Comparison of ENCODE assay signal across 7 mouse cellular contexts in the genomic region with DNA sequence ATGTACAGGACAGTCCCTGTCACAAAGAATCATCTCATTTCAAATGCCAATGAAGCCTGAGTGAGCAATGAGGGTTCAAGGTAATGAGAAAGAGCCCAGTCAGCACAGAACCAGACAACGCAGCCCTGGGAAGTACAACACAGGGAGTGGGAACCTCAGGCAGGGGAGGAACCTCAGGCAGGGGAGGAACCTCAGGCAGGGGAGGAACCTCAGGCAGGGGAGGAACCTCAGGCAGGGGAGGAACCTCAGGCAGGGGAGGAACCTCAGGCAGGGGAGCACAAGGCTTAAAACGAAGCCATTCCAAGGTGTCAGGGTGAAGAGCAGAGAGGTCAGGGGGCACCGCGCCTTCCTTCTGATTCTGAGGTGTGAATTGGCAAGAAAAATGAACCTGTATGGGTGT. TPM values are rescaled to one million over a fixed set of nuclear protein-coding genes. Genes with fewer than 3 reads are reported as not detected.
DNase-seq lines count a peak whose midpoint lies in the region; ATAC-seq lines count a peak whose summit lies in the region.
"Not testable (repeated sequence)": the region's sequence is repeated elsewhere in the genome, so short reads cannot be mapped to it uniquely, and the experiment has no call there.

No protein-coding gene starts in this region.

- H3K4me2 ChIP-seq in liver, embryonic 11.5 days; liver, embryonic 16.5 days (ENCODE audit: low read depth, low read length): not testable (repeated sequence)

- H3K4me3 ChIP-seq in liver, embryonic 11.5 days (ENCODE audit: low read depth, low read length); liver, embryonic 16.5 days (ENCODE audit: low read depth, low read length): not testable (repeated sequence)

- peak; percentile 25 to 77 for DNase-seq in adrenal gland, adult (ENCODE audit: inconsistent age in 2 of 2, low spot score in 1 of 2)
- peak; percentile 28 for DNase-seq in kidney, adult 11 months
- DNase-seq in kidney, postnatal 25 days: peak; percentile 12 to 63
- not testable (repeated sequence) for DNase-seq in liver, embryonic 11.5 days (ENCODE audit: low spot score)

- peak; percentile 63 for ATAC-seq in erythroblast, adult 5-6 weeks (replicated peaks; ENCODE audit: low FRiP score, poor library complexity, severe bottlenecking)
- ATAC-seq in liver, embryonic 11.5 days (replicated peaks; ENCODE audit: low FRiP score): peak; percentile 22; the same call in 1 of the 2 replicates
- peak; percentile 58 for ATAC-seq in liver, embryonic 16.5 days (ENCODE audit: low read depth)
- ATAC-seq in monocyte, adult 5-6 weeks (replicated peaks; ENCODE audit: insufficient number of reproducible peaks, low FRiP score, low TSS enrichment, poor library complexity, severe bottlenecking): 0 out of 2 replicates have a peak, but pooled peaks have one; percentile 35

- not testable (repeated sequence) for H3K27me3 ChIP-seq in liver, embryonic 11.5 days (replicated peaks; ENCODE audit: control insufficient read depth, insufficient read depth, low read length); liver, embryonic 16.5 days (ENCODE audit: control insufficient read depth, insufficient read depth, low read depth, low read length)

- H3K36me3 ChIP-seq in liver, embryonic 11.5 days (ENCODE audit: control insufficient read depth, insufficient read depth, low read length); liver, embryonic 16.5 days (ENCODE audit: control insufficient read depth, insufficient read depth): not testable (repeated sequence)

- H3K4me1 ChIP-seq in liver, embryonic 11.5 days (replicated peaks; ENCODE audit: control insufficient read depth, insufficient read depth, low read length): peaks cover 16% of the 10 kb centered on the region
- H3K4me1 ChIP-seq in liver, embryonic 16.5 days (ENCODE audit: control insufficient read depth, low read depth, low read length): peaks cover 50% of the 10 kb centered on the region

- H3K9ac ChIP-seq in liver, embryonic 11.5 days (ENCODE audit: low read depth, low read length); liver, embryonic 16.5 days (ENCODE audit: low read depth, low read length): not testable (repeated sequence)

- WGBS in liver, embryonic 11.5 days: 50% methylated on average over 4 of the region's 4 CpGs
- 41% methylated on average over 4 of the region's 4 CpGs for WGBS in liver, embryonic 16.5 days (ENCODE audit: insufficient replicate concordance)

- peaks cover 13% of the 10 kb centered on the region; the same call in 1 of the 2 replicates for H3K9me3 ChIP-seq in liver, embryonic 11.5 days (ENCODE audit: control insufficient read depth, low read length)
- peaks cover 12% of the 10 kb centered on the region; the same call in 1 of the 2 replicates for H3K9me3 ChIP-seq in liver, embryonic 16.5 days (replicated peaks; ENCODE audit: control insufficient read depth, low read length)

- not testable (repeated sequence) for H3K27ac ChIP-seq in liver, embryonic 11.5 days (ENCODE audit: low read depth, low read length)
- peak overlapping the region; percentile 49; the same call in 1 of the 2 replicates for H3K27ac ChIP-seq in liver, embryonic 16.5 days (ENCODE audit: low read length)

RNA-seq across cellular contexts. Expression of gene Ppm1b, which starts 20.9 kb away (rescaled TPM):
- total RNA-seq in erythroblast, adult 5-6 weeks (2015; ENCODE audit: low replicate concordance): 53.0 and 62.7 TPM in 2 replicates
- total RNA-seq in erythroblast, adult 5-6 weeks (2017; ENCODE audit: low replicate concordance): 69.9 and 108 TPM in 2 replicates
- polyA plus RNA-seq in liver, embryonic 11.5 days (2014; fragmentation: Nextera tagmentation; extraction: Ambion mirVana): 73.2 and 80.0 TPM in 2 replicates
- 45.5 and 46.1 TPM in 2 replicates for polyA plus RNA-seq in liver, embryonic 16.5 days (2015; fragmentation: Nextera tagmentation; extraction: Ambion mirVana)
- 80.5 to 127 TPM (median 94.2 TPM) in 3 replicates for total RNA-seq in monocyte, adult 5-6 weeks (2017)
